Mouse (Mus musculus) CH12.LX (cell line): ENCODE data around the gene Ern1. TPM values are rescaled to one million over a fixed set of nuclear protein-coding genes. Genes with fewer than 3 reads are reported as not detected.

Experiments used
- DNase-seq: peaks from one replicate; pipeline ENCODE4 v3.0.0-alpha.2; 2013; ENCODE audit errors: extremely low read depth
- H3K27ac ChIP-seq: 2 replicates; pipeline ENCODE4 v1.5.1; 2012; ENCODE audit warnings: low read depth, mild to moderate bottlenecking, control low read depth, moderate library complexity; ENCODE audit not compliant: insufficient read depth
- H3K27me3 ChIP-seq: replicated peaks from 2 replicates; pipeline ENCODE3; 2012; ENCODE audit warnings: inconsistent platforms
- H3K36me3 ChIP-seq, 2 experiments: replicated peaks in 1 of 2; 2 replicates each; pipeline versions ENCODE3 to v1.6.1; 2012; ENCODE audit warnings: inconsistent platforms in 1 of 2, low read length in 1 of 2, mild to moderate bottlenecking in 1 of 2, mixed read lengths in 1 of 2, moderate library complexity in 1 of 2; ENCODE audit not compliant: control insufficient read depth in 1 of 2, insufficient read depth in 1 of 2
- H3K4me1 ChIP-seq, 2 experiments: 2 replicates each; pipeline ENCODE4 v1.6.1; 2012; ENCODE audit warnings: inconsistent platforms in 1 of 2, moderate library complexity in 1 of 2; ENCODE audit not compliant: insufficient read depth in 2 of 2, control insufficient read depth in 1 of 2
- H3K4me2 ChIP-seq: 2 replicates; pipeline ENCODE4 v1.6.1; 2012; ENCODE audit warnings: low read depth, mild to moderate bottlenecking, control low read depth; ENCODE audit not compliant: poor library complexity, insufficient read depth, severe bottlenecking
- H3K4me3 ChIP-seq, 3 experiments: fragments of 150-350 bp in 1 of 3; sonication (generic) in 1 of 3; replicated peaks in 1 of 3; 2 replicates each; pipeline versions ENCODE3 to v1.5.1; 2011 to 2012; ENCODE audit warnings: low read depth in 2 of 3, low read length in 2 of 3, mild to moderate bottlenecking in 2 of 3, moderate library complexity in 2 of 3, control low read depth in 1 of 3, improper control_type of control experiment in 1 of 3, inconsistent platforms in 1 of 3, mixed read lengths in 1 of 3; ENCODE audit not compliant: poor library complexity in 1 of 3
- H3K79me2 ChIP-seq: replicated peaks from 2 replicates; pipeline ENCODE4 v1.6.1; 2012; ENCODE audit warnings: mild to moderate bottlenecking, moderate library complexity; ENCODE audit not compliant: control insufficient read depth, poor library complexity, insufficient read depth, severe bottlenecking; ENCODE audit errors: extremely low read depth
- H3K9ac ChIP-seq: 2 replicates; pipeline ENCODE4 v1.6.1; 2012; ENCODE audit warnings: low read depth, mild to moderate bottlenecking, control low read depth, moderate library complexity; ENCODE audit not compliant: insufficient read depth
- H3K9me3 ChIP-seq: replicated peaks from 2 replicates; pipeline ENCODE3; 2012; ENCODE audit warnings: low read length, inconsistent platforms, mixed read lengths
- BHLHE40 ChIP-seq: IDR thresholded peaks from 2 replicates; pipeline ENCODE4 v1.6.1; 2011; ENCODE audit warnings: mild to moderate bottlenecking, low read depth, low read length, improper control_type of control experiment
- CHD2 ChIP-seq: IDR thresholded peaks from 2 replicates; pipeline ENCODE4 v1.6.1; 2011; ENCODE audit warnings: low read length, improper control_type of control experiment
- CTCF ChIP-seq, 2 experiments: IDR thresholded peaks in 1 of 2; conservative IDR thresholded peaks in 1 of 2; 2 replicates each; pipeline ENCODE4 v1.5.1; 2011 to 2012; ENCODE audit warnings: low read depth in 2 of 2, low read length in 2 of 2, improper control_type of control experiment in 1 of 2, inconsistent platforms in 1 of 2, mild to moderate bottlenecking in 1 of 2, moderate library complexity in 1 of 2
- ELF1 ChIP-seq: IDR thresholded peaks from 2 replicates; pipeline ENCODE4 v1.6.1; 2014; ENCODE audit warnings: low read depth, mild to moderate bottlenecking, inconsistent platforms, low read length, improper control_type of control experiment
- EP300 ChIP-seq: IDR thresholded peaks from 2 replicates; pipeline ENCODE4 v1.6.1; 2011; ENCODE audit warnings: low read length, improper control_type of control experiment
- HCFC1 ChIP-seq: IDR thresholded peaks from 2 replicates; pipeline ENCODE4 v1.6.1; 2012; ENCODE audit warnings: low read depth, mild to moderate bottlenecking, inconsistent platforms, low read length, improper control_type of control experiment
- IRF4 ChIP-seq: IDR thresholded peaks from 2 replicates; pipeline ENCODE4 v1.6.1; 2014; ENCODE audit warnings: low read depth, mild to moderate bottlenecking, inconsistent platforms, low read length, improper control_type of control experiment
- KAT2A ChIP-seq: IDR thresholded peaks from 2 replicates; pipeline ENCODE4 v1.6.1; 2012; ENCODE audit warnings: low read length, improper control_type of control experiment, inconsistent platforms; ENCODE audit not compliant: insufficient replicate concordance
- MAX ChIP-seq: IDR thresholded peaks from 2 replicates; pipeline ENCODE4 v1.6.1; 2011; ENCODE audit warnings: low read length, improper control_type of control experiment
- MXI1 ChIP-seq: IDR thresholded peaks from 2 replicates; pipeline ENCODE4 v1.6.1; 2011; ENCODE audit warnings: mild to moderate bottlenecking, low read depth, low read length, improper control_type of control experiment
- NELFE ChIP-seq: IDR thresholded peaks from 2 replicates; pipeline ENCODE4 v1.6.1; 2011; ENCODE audit warnings: low read depth, low read length, improper control_type of control experiment
- PAX5 ChIP-seq: IDR thresholded peaks from 2 replicates; pipeline ENCODE4 v1.6.1; 2012; ENCODE audit warnings: low read length, inconsistent platforms, mixed read lengths
- POLR2A ChIP-seq: IDR thresholded peaks from 2 replicates; pipeline ENCODE4 v1.6.1; 2011; ENCODE audit warnings: low read depth, mild to moderate bottlenecking, improper control_type of control experiment, low read length
- POLR2AphosphoS2 ChIP-seq: IDR thresholded peaks from 2 replicates; pipeline ENCODE4 v1.6.1; 2011; ENCODE audit warnings: low read depth, low read length, improper control_type of control experiment
- ZKSCAN1 ChIP-seq: IDR thresholded peaks from 2 replicates; pipeline ENCODE4 v1.6.1; 2012; ENCODE audit warnings: low read depth, inconsistent platforms, low read length, improper control_type of control experiment, borderline replicate concordance
- ZNF384 ChIP-seq: IDR thresholded peaks from 2 replicates; pipeline ENCODE4 v1.6.1; 2012; ENCODE audit warnings: low read depth, low read length, improper control_type of control experiment, inconsistent platforms
- dilution Hi-C: fragments of 300-500 bp; cut with MboI; formaldehyde crosslinking; loops from 2 replicates; pipeline ENCODE4 v1.14.3; 2020; ENCODE audit warnings: low sequenced_read_pairs; ENCODE audit not compliant: extremely low pct_unique_long_range_greater_than_20kb, extremely low pct_ligation_motif_present
- in situ Hi-C: fragments of 300-500 bp; cut with MboI; formaldehyde crosslinking; loops from 3 replicates; pipeline ENCODE4 v1.14.3; 2019; ENCODE audit warnings: low sequenced_read_pairs, low pct_ligation_motif_present, low pct_unique_long_range_greater_than_20kb, mixed read lengths
- polyA plus RNA-seq: library from polyadenylated mRNA; unstranded; fragments of >175 nt; gene quantifications from 2 replicates; pipeline ENCODE4 v1.2.1, GENCODE M21; 2012; ENCODE audit warnings: low read depth; ENCODE audit not compliant: insufficient read length
- total RNA-seq, 2 experiments: library from RNA; depleted of rRNA; stranded (reverse); fragments of 300-350 nt in 1 of 2; fragments of >200 nt in 1 of 2; gene quantifications; 2 replicates each; pipeline ENCODE4 v1.2.3; 2012 to 2014

The Ern1 gene
- total and polyA plus RNA-seq, 3 experiments: 3.0 to 21.7 (median 7.7) TPM

GRCm38 (mm10) chr11:106477505-106478160, 10.0 kb downstream of the Ern1 start:
- peaks cover 99% of the 10 kb centered on the region for H3K79me2 ChIP-seq
- dilution Hi-C loops (no loop called here), in situ Hi-C loops (no loop called here)
- H3K36me3 ChIP-seq: peaks cover 3 to 4% of the 10 kb centered on the region in 2 experiments
- H3K27me3 ChIP-seq: no peaks in the 10 kb centered on the region
- H3K4me1 ChIP-seq: peaks cover 21 to 73% of the 10 kb centered on the region in 2 experiments
- TF ChIP-seq ELF1 (no peak), IRF4 (no peak), PAX5 (no peak), ZNF384 (peak; percentile 76), POLR2A (no peak), MAX (peak; percentile 56), EP300 (0 out of 2 replicates have a peak, but pooled peaks have one; percentile 11), CHD2 (0 out of 2 replicates have a peak, but pooled peaks have one; percentile 23), KAT2A (no peak)
- DNase-seq: no peak
- no peak overlapping the region for H3K4me3 ChIP-seq
- H3K9ac ChIP-seq: peak overlapping the region; percentile 37
- peak overlapping the region; percentile 4; the same call in 1 of the 2 replicates for H3K4me2 ChIP-seq
- H3K9me3 ChIP-seq: peaks cover 1% of the 10 kb centered on the region
- H3K27ac ChIP-seq: peak overlapping the region; percentile 49

- dilution Hi-C loops: no loop called here
- Histone ChIP-seq H3K9ac (no peak overlapping the region), H3K4me1 (peaks cover 30 to 65% of the 10 kb centered on the region in 2 experiments), H3K27ac (no peak overlapping the region), H3K4me3 (no peak overlapping the region), H3K4me2 (no peak overlapping the region), H3K36me3 (peaks cover 3 to 5% of the 10 kb centered on the region in 2 experiments), H3K9me3 (no peaks in the 10 kb centered on the region), H3K27me3 (no peaks in the 10 kb centered on the region), H3K79me2 (peaks cover 98% of the 10 kb centered on the region)
- in situ Hi-C loops: no loop called here
- TF ChIP-seq ZKSCAN1 (no peak), BHLHE40 (no peak), POLR2AphosphoS2 (no peak)
- no peak for DNase-seq
Observed at GRCm38 (mm10) chr11:106475309-106475708, 12.3 kb downstream of the Ern1 start.

GRCm38 (mm10) chr11:106471629-106472028, 16.0 kb downstream of the Ern1 start:
- no peaks in the 10 kb centered on the region for H3K9me3 ChIP-seq
- H3K4me1 ChIP-seq: peaks cover 23 to 50% of the 10 kb centered on the region in 2 experiments
- dilution Hi-C loops (no loop called here), in situ Hi-C loops (no loop called here)
- H3K27ac ChIP-seq: no peak overlapping the region
- H3K4me3 ChIP-seq: no peak overlapping the region
- DNase-seq: no peak
- H3K9ac ChIP-seq: no peak overlapping the region
- peaks cover 3 to 6% of the 10 kb centered on the region in 2 experiments for H3K36me3 ChIP-seq
- H3K27me3 ChIP-seq: no peaks in the 10 kb centered on the region
- H3K79me2 ChIP-seq: peaks cover 99% of the 10 kb centered on the region
- no peak overlapping the region for H3K4me2 ChIP-seq
- TF ChIP-seq ELF1 (no peak), MXI1 (no peak), BHLHE40 (no peak), NELFE (no peak), HCFC1 (no peak), CTCF (conservative IDR thresholded peaks at IDR 0.05 in 1 of 2, IDR thresholded peaks at IDR 0.05 in 1 of 2; ENCODE audit: low read depth in 2 of 2, low read length in 2 of 2) (no peak)
